Mouse (Mus musculus) gastrocnemius, postnatal 4 days (tissue): ENCODE data around the gene Atxn1. TPM values are rescaled to one million over a fixed set of nuclear protein-coding genes. Genes with fewer than 3 reads are reported as not detected.

Experiments used
- DNase-seq, 2 experiments: peaks; one replicate each; pipeline ENCODE4 v3.0.0; 2021 to 2022; ENCODE audit warnings: low spot score in 2 of 2, mixed read lengths in 2 of 2
- total RNA-seq, 2 experiments: library from RNA; stranded (reverse); gene quantifications; 2 replicates each; pipeline ENCODE4 v1.2.3; 2021

Gene Atxn1
- total RNA-seq, 2 experiments from 2014 or later = 24.8 to 29.0 TPM

DNA sequence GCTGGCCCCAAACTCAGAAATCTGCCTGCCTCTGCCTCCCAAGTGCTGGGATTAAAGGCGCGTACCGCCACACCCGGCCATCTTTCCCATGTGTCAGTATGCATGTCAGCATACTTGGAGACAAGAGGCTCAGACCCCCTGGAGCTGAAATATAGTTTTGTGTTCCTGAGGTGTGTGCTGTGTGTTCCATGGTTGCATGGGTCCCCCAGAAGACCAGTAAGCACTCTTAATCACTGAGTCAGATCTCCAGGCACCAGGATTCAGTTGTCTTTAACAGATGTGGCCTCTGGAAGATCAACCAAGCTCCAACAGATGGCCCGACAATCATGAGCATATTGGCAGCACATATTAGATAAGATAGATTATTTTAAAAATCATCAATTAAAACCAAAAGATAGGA is 62.4 kb downstream of the Atxn1 start:
- DNase-seq = no peak

DNA sequence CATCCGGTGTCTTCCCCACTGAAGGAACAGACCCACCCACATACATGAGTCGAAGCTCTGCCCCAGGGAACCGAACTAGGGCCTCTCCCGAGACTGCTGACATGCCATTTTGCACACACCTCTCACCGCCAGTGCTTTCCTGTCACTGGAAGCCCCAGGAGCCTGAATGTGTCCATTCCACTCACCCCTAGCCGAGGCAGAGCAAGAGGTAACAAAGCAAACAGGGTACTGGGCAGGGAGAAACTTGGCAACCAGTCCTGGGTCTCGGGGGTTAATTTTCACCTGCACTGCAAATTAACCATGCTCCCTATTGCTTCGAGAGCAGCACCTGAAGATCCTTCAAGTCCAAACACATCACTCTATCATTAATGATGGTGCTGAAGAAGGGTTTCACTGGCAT is 64.0 kb downstream of the Atxn1 start:
- no peak for DNase-seq

DNA sequence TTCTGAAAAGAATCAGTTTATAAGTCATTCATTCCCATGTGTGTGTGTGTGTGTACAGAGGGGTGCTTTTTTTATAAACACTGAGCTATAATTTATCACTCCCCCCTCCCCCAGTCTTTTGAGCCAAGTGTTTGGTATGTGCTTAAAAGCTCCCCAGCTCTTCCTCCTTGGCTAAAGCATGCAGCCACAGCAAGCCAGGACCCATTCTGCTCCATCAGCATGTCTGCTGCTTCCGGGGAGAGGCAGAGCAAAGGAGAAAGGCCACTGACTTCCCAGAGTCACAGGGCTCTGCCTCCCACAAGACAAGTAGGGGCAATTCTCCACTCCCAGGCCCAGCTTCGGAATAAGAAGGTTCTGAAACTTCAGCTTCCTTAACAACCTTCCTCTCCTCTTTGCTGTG is 67.2 kb downstream of the Atxn1 start:
- DNase-seq = no peak

DNA sequence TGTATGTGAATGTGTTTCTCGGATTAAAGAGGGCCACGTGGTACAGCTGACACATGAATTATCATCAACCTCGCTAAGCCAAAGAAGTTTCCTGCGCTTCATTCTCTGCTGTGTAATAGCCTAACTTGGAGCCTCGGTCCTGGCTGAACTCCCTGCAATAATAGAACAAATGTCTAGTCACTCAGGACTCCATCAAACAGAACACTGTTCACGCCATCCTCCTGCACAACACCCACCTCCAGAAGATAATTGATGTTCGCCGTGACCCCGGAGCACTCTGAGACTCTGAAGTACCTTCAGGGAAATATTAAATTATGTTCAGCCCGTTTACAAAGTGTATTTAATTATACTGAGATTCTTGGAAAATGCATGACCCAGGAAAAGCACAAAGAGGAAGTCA is 70.0 kb downstream of the Atxn1 start:
- DNase-seq = no peak

DNA sequence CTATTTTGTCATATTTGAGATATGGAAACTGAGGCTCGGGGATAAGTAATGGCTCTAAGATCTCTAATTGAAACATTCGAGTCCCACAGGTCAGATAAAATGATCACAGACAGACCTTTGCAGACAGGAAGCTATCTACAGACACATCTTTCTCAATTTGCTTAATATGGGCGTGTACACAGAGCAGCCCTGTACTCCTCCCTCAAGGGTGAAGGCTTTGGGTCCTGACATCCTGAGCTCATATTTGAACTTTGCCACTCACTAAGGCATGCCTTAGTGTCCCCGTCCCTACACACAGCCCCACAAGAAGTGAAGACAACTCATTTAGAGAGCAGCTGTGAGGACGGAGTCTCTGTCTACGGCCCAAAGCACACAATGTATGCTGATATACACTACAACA is 70.6 kb downstream of the Atxn1 start:
- DNase-seq = no peak

DNA sequence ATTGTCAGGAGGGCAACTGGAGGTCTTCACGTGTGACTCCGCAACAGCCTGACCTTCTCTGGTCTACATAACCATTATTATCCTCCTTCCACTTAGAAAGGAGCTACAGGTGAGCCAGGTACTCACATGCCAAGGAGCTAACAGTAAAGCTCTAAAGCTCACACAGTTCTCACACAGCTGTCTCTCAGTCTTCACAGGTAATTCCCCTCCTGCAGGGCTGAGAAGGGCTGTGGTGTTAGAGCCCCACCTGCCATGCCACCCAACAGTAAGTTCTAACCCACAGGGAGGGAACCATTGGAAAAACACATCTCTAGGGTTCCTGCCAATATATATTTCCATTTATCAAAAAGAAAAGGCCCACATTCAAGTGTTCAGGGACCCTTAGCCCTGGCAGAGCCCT is 73.7 kb downstream of the Atxn1 start:
- DNase-seq = no peak

DNA sequence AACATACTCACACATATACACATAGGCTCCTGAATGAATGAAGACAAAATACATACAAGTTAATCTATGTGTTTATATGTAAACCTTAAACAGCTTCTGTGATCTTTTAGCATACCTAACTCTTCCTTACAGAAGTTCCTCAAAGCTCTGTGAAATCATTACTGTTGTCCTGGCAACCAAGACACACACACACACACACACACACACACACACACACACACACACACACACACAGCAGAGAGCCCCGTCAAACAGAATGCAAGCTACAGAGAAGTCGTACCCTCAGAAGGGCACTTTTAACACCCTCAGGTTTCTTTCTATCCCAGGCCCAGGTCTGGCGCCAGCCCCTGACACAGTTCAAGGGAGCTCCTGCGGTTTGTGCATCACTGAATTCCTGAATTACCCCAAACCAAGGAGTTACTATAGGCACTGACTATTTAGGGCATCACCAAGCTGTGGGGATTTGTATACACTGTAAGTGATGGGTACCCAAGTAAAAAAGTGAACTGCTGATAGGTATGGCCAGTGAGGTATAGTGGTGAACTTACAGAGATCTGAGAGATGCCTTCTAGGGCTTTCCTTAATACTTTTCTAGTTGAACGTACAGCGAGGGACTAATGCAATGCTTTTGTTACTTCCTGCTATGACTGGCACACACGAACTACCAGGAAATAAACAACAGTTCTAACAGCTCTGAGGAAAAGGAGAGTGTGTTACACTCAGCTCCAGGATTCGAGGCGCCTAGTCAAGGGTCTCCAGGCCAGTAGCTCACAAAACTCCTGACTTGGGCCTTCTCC is 75.7 kb downstream of the Atxn1 start:
- no peak for DNase-seq

DNA sequence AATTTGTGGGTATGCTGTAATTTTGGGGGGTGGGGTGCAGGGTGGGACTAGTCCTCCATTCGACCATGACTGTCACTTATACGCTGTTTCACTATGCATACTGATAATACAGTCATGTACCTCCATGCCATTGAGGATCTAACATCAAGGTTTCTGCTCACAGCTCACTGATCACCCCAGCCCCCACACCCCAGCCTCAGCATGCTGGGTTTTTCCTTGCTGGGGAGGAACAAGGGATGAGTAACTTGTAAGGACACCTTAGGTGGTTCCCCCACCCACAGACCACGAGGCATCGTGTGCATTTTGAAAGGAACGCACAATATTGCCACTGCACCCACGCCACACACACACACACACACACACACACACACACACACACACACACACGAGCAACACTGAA is 79.9 kb downstream of the Atxn1 start:
- DNase-seq = no peak

DNA sequence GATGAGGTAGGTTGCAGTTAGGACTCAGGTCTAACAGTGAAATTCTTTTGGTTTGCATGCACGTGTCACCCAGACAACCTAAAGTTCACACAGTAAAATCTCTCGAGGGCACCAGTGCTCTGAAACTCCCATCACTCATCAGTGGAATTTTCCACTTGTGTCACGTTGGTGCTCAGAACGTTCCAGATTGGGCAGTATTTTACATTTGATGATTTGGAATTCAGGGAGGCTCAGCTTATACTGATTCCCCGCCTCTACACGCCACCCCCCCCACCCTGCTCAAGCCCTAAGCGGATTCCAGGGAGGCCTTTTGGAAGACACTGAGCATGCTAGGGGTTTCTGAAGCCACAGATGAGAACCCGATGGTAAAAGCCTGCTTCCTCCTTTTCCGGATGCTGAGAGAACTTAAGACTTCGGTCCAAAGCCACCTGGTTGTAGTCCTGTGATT is 81.0 kb downstream of the Atxn1 start:
- no peak for DNase-seq

DNA sequence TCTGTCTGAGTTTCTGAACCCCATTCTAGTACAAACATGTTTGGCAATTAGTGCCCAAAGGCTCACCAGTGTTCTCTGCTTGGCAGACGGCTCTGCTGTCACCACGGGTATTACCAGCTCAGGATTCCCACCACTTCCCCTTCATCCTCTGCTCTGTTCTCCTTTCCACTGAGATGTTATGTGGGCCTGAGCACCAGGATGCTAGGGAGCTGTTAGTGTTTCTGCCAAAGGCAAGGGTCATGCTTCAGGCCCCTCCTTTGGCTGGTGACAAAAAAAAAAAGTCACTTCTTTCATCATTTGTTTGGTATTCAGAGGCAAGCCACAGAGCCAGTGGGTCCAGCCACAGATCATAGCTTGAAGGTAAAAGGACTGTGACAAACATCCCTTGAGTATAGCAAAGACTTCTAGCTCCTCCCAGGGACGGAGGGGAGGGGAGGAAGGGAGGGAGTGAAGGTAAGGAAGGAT is 81.8 kb downstream of the Atxn1 start:
- no peak for DNase-seq

DNA sequence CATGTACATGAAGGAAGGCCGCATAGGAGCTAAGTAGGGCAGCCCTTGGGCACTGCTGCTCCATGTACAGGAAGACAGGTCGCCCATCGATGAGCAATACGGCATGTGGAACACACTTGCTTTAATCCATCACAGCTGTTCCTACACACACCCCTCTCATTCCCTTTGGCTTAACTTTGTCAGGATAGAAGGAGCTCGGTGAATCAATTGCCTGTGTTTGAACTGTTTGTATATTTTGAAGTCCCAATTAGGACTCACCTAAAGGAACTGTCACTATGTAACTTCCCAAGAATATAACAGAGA is 84.3 kb downstream of the Atxn1 start:
- no peak for DNase-seq

DNA sequence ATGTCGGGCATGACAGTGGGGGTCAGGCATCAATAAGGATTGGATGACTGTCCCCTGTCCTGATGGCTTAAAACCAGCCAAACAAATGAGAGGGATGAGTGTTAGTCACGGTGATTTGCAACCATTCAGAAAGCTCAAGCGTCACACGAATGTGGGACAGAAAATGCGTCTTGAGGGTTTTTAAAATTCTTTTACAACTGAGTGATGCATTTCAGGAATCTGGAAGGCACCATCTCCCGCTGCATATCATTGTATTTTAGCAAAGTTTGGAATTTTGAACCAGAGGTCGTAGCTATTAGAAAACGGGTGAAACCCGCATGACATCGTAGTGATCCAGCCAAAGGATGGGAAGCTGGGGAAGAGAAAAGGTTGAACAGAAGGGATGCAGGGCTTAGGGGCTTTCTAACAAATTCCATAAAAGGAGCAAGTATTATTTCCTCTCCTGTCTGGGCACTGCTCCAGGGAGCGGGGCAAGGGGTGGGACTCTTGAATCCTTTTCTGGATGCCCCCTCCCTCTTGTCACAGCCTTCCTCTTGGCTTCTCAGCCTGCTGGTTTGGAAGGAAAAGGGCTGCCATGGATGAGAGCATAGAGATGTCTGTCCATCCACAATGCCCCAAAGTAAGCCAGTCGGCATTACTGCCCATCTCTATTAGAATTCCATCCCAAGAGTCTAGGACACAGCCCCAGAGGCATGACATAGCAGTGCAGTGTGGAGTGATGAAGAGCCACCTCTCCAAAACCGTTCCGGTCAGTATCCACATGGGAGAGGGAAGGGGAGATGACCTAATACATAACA is 84.9 kb downstream of the Atxn1 start:
- no peak for DNase-seq

DNA sequence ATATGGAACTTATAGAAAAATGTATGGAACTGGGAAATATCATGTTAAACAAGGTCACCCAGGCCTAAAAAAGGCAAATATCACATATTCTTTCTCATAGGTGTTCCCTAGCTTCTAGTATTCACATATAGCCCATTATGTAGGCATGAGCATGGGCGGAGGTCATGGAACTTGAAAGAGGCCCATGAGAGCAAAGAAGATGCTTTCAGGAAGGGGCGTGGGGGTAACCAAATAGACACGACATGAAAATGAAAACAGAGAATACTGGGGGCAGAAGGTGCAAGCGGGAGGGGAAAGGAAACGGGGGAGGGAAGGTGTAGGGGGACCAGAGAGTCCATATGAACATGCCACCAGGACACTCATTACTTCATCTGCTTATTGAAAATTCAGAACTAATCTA is 87.9 kb downstream of the Atxn1 start:
- DNase-seq = no peak

DNA sequence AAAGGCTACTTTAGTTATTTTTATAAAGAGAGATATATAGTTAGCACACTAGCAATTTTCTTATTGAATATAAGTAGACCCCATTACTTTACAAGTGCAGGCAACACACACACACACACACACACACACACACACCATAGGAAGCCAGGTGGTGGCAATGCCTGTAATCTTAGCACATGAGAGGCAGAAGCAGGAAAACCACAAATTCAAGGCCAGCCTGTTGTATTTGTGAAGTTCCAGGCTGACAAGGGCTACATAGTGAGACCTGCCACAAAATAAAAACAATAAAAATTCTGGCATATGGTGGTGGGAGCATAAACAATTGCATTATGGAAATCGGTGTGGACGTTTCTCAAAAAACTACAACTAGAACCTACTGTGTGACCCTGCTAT is 88.4 kb downstream of the Atxn1 start:
- DNase-seq = no peak

DNA sequence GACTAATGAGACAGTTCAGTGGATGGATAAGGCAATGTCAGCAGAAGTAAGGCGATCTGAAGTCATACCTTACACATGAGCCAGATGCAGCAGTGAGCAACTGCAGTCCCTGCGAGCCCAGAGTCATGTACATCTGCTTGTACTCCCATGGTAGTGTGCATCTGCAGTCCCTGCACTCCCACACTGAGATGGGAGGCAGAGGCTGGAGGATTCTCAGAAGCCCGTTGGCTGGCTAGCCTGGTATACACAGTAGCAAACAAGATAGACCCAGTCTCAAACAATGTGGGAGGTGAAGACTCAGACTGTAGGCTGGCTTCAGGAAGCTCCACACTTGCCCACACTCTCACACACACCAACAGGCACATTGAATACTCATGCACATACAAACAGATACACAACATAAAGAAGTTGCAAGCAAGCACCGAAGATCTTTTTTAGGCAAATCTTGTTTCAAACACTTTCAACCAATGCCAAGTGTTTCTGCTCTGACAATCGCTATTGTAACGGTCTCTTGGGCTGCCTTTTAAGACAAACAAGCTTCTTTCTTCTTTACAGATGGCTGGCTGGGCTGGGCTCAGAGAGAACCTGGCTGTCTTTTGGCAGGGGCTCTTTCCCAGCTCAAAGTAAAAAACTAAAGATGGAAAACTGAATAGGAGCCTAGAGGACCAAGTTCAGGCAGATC is 89.0 kb downstream of the Atxn1 start:
- DNase-seq = no peak

DNA sequence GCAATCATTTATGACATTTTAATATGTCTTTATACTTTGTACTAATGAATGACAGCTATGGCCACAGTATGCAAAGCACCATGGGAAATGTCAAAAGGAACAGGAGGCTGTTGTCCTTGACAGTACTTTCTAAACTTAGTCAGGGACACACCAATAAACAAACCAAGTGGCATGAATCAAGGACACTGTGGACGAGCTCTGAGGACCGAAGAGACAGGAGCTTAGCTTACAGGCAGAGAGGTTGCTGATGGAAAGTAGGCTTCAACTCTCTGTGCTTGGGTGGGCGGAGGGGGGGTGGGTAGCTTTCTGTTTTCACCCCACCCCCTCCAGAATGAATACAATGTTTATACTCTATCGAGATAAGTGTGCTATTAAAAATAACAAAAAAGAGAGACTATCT is 90.6 kb downstream of the Atxn1 start:
- DNase-seq = no peak

DNA sequence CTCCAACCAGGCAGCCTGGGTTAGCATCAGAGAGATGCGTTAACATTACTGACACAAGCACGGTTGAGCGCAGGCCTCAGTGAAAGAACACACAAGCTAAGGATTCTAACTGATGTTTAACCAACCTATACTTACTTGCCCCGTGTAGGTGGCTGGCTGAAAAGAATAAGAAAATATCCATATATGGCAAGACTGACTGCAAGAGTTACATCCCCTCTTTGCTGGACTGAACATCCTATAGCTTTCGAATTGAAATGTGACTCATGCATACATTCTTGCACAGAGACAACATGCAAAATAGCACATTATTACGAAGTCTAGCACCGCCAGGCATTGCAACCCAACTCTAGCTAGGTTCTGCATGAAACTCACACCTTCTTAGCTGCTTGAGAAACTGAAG is 91.8 kb downstream of the Atxn1 start:
- no peak for DNase-seq

DNA sequence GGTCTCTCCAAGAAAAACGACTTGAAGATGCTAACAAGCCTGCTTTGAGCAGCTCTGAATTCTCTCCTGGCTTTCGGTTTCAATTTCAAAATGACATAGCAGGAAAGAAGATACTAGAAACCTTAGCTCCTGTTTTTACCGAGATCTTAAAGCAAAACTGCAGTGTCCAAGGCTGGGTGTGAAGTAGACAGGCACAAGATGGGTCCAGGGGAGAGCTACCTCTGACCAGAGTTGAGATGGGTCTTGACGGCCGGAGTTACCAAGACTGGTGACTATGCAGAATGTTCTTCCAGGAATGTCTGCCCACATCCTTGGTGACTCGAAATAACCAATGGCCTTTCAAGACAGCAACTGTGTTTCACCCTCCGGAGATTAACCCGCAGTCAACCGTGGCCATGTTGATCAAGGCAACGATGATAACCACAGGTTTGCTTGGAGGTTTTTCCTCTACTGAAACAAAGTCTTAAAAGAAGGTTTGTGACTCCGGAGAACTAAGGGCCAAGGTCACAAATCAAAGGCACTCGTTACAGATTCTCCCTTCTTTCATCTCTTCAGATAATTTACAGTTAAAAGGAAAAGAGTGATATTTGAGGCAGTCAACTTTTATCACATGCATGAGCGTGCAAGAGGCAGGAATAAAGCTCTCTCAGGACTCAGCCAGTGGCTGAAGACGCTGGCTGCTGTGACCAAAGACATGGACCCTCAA is 92.6 kb downstream of the Atxn1 start:
- DNase-seq = no peak

DNA sequence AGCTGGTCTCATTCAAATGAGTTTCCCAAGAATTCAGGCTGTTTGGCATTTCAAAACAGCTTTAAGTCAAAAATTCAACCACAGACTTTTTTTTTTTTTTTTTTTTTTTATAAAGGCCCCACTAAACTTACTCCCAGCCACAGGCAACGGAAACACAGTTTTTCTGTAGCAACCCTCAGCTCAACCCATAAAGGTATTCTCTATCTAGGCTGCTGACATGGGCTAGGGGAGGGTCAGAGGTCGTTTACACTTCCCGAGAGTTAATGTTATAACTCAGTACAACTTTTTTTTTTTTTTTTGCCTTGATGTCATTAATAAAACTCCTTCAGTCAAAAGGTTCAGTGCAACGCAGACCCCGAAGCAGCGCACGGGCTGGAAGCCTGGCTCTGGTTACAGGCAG is 93.3 kb downstream of the Atxn1 start:
- DNase-seq = no peak

DNA sequence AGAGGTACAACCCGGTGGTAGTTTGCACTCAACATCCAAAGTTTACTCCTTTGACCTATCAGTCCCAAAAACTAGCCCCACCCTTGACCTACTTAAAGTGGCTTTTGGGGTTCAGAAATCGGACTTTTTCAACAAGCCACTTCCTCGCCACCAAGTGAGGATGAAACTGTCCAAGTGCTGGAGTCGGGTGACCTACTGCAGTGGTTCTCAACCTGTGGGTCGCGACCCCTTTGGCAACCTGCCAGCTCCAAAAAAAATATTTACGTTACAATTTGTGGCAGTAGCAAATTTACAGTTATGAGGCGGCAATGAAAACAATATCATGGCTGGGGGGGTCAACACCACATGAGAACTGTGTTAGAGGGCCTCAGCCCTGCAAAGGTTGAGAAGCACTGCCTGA is 95.9 kb downstream of the Atxn1 start:
- no peak for DNase-seq

DNA sequence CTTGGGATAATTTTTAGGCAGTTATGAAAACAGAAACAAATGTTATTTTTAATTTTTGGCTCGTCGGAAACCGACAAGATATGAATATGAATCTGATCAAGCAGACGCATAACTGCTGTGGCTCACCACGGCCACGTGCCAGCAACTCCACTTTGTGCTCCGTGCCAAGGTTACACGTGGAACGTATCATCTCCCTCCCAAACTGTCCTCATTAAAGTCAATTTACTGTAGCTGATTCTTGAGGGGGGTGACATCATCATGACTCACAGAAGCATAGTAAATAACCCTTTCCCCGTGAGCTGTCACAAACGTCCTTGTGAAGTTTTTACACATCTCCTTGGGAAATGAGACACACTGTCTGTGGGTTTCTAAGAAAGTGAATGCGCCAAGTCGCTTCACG is 97.5 kb downstream of the Atxn1 start:
- no peak for DNase-seq
